Mouse (Mus musculus): ENCODE measurements around the gene Met.

Met gene

GRCm38 (mm10) chr6:17549645-17550044, 86.0 kb downstream of the Met start:
- no peak for DNase-seq (ENCODE audit: low spot score)

DNA sequence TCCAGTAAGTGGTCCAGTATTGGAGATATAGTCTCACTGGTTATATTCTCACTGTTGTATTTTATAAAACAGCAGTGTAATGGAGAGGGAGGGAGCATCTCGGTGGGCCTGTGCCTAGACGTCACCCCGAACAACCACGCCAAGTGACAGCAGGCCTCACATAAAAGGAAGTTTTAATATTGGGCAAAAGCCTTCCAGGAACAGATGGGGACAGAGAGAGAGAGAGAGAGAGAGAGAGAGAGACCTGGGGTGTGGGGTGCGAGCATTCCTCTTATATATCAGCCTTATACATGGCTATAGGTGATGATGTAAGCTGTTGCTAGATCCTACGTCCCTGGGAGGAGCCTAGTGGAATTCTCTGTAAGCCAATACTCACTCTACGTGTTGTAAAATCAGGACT, 90.7 kb downstream of the Met start:
- no peak for DNase-seq (ENCODE audit: low spot score)

DNA sequence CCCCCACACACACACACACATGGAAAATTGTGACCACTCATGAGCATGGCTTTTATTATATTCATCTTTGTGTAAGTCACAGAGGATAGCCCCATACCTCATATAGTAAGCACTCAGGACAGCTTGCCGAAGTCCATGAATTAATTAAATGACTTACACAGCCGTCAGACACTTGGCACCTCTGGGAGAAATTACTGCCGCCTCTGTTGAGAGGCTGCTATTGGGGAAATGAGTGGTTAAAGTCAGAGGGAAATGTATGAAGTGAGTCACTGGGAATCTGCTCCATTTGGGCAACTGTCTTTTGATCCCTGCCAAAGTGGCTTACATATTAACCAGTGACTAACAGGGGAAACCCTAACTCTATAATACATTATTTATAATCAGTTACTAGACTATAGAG, 91.2 kb downstream of the Met start:
- no peak for DNase-seq (ENCODE audit: low spot score)

DNA sequence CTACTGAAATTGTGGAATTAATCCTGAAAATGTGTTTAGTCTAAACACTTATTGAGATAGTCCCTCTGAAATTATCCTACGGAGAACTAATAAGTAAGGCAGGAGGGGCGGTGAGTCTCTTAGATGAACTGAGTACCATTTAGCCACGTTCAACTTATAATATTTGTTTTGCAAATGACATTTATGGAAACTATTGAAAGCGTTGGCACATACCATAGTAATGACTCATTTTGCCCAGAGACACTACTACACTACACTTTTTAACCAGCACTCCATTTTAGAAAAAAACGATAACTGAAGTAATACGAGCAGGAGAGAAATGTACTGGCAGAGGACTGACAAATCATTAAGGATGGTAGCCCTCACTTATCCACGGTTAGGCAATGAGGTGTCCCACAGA, 92.1 kb downstream of the Met start:
- no peak for DNase-seq (ENCODE audit: low spot score)

DNA sequence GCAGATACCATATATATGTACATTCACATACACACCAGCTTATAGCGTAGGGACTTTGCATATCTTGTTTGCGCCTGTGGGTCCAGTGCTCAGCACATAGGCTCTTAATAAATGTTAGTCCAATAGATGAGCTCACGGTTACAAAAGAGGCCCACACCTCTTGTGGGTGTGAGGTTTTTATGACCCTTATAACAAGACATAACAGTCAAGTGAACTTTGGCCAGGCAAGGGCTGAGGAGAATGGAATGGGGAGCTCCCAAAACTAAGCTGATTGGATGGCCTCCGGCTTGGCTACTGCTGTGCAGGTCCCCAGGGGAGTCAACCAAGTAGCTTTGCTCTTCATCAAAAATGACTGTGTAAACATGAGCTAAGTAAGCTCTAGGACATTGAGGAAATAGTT, 96.1 kb downstream of the Met start:
- DNase-seq (ENCODE audit: low spot score), result no peak

- no peak for DNase-seq (ENCODE audit: low spot score)
Observed at GRCm38 (mm10) chr6:17561347-17561746, 97.7 kb downstream of the Met start.

DNA sequence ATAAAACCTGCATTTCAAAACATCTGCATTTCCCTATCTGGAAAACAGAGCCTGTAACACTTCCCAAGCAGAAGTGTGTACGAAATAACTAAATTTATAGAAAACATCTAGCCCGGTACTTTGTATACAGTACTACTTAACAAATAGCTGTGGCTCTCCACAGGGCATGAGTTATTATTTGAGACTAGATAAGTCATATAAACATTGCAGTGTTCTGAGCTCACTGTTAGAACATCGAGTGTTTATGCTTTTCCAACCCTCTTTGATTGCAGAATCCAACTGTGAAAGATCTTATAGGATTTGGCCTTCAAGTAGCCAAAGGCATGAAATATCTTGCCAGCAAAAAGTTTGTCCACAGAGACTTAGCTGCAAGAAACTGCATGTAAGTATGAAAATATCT, 98.3 kb downstream of the Met start:
- DNase-seq (ENCODE audit: low spot score), result no peak

GRCm38 (mm10) chr6:17562472-17563088, 99.0 kb downstream of the Met start:
- no peak for DNase-seq (ENCODE audit: low spot score)

DNA sequence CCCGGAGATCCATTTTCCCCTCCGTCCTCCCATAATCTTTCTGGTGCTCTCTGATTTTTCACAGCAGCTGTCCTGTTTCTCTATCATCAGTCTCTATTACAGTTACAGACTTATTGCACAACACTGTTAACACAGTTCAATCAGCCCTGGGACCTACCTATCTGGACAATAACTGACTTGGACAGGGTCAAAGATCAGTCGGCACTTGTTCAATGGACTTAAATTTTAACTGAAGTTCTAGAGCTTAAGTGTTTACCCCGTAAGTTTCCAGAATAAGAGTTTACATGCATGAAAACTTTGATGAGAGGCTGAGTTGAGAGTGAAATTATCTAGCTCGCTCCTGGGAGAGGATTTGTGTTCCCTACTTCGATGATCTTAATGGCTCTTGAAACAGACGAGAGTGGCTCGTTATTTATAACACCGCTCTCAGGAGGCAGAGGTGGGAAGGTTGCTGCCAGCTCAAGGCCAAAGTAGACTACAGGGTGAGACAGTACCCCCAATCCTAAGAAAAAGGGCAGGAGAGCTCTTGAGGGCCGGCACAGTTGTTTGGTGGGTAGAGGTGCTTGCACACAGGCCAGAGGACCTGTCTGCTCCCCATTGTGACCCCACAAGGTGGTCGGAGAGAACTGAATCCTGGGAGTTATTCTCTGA, 105.2 kb downstream of the Met start:
- DNase-seq (ENCODE audit: low spot score), result no peak

- no peak for DNase-seq (ENCODE audit: low spot score)
Observed at GRCm38 (mm10) chr6:17573227-17573626, 109.6 kb downstream of the Met start.

GRCm38 (mm10) chr6:17573732-17574131, 110.1 kb downstream of the Met start:
- DNase-seq (ENCODE audit: low spot score), result no peak

- no peak for DNase-seq (ENCODE audit: low spot score)
Observed at GRCm38 (mm10) chr6:17578092-17578760, 114.6 kb downstream of the Met start.

GRCm38 (mm10) chr6:17580349-17580748, 116.7 kb downstream of the Met start:
- no peak for DNase-seq (ENCODE audit: low spot score)

- DNase-seq (ENCODE audit: low spot score), result peak; percentile 32
Observed at GRCm38 (mm10) chr6:17583982-17584381, 120.4 kb downstream of the Met start.

- DNase-seq (ENCODE audit: low spot score), result peak; percentile 85
Observed at GRCm38 (mm10) chr6:17589049-17589952, 125.7 kb downstream of the Met start.

- no peak for DNase-seq (ENCODE audit: low spot score)
Observed at GRCm38 (mm10) chr6:17589953-17590627, 126.5 kb downstream of the Met start.

- no peak for DNase-seq (ENCODE audit: low spot score)
Observed at GRCm38 (mm10) chr6:17593971-17594370, 130.4 kb downstream of the Met start.

DNA sequence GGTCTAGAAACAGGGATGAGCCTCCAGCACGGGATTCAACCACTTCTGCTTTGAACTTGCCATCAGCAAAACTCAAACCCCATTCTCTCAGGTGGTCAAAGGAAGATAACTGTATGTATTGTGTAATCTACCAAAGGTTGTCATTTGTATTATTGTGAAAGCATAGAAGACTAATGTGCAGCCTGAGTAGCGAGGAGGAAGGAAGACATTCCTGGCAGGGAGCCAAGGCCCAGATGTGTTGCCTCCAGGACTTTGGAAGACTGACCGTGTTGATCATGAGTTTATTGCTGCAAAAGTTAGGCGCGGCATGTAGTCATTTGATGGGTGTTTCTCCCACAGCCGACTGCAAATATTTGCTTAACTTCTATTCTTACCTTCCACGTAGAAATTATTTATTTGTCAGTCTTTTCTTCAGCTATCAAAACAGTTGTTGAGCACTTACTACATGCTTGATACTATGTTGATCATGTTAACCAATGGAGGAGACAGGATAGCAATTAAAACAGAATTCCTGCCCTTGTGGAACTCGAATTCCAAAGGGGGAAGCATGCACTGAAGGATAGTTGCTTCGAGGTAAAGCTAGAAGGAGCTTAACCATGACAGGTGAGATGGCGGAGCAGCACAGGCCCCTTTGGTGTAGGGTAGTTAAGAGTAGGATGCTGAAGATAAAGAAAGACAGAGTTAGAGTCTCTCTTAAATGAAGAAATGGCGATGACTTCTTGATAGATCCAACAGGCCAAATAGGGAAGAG, 132.3 kb downstream of the Met start:
- no peak for DNase-seq (ENCODE audit: low spot score)

DNA sequence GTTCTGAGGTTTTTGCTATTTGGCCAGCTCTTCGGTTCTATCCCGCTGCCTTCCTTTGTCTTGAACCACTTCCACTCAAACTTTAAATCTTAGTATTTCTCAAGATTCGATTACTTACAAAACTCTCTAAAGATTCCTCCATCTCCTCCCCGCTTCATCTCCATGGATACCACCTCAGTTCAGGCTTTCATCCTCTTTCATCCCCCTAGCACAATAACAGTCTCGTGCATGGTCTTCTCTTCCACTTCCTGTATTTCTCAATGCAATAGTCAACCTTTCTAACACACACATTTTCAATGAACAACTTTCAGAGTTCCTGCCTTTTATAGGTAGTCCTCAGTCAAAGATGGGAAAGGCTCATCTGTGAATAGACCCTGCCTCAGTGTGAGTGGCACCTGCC, 135.8 kb downstream of the Met start:
- DNase-seq (ENCODE audit: low spot score), result no peak

DNA sequence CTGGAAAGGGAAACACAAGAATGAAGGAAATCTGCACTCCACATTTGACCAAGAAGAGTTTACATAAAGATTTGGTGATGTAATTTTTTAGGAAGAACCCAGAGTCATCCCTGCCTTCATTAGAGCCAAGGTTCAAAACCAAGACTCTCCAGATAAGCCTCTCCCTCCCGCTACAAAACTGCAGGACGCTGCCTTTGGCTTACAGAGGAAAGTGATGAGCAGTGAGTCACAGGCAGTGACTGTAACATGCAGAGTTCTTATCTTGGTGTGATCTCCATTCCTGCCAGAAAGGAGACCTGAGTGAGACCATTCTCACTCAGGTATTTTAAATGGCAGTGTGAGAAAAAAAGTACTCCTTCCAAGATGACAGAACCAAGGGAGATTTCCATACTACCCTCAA, 137.9 kb downstream of the Met start:
- no peak for DNase-seq (ENCODE audit: low spot score)

GRCm38 (mm10) chr6:17606915-17607314, 143.3 kb downstream of the Met start:
- DNase-seq (ENCODE audit: low spot score), result no peak

Data from layer of hippocampus, adult 11-12 months (tissue).